Mouse (Mus musculus) kidney, adult 9 months (tissue): ENCODE results near the gene 2210010C04Rik.
"Not testable (repeated sequence)": the region's sequence is repeated elsewhere in the genome, so short reads cannot be mapped to it uniquely, and the experiment has no call there.

Experiments used
- DNase-seq: peaks from one replicate; pipeline ENCODE4 v3.0.0; 2022

Gene 2210010C04Rik

DNA sequence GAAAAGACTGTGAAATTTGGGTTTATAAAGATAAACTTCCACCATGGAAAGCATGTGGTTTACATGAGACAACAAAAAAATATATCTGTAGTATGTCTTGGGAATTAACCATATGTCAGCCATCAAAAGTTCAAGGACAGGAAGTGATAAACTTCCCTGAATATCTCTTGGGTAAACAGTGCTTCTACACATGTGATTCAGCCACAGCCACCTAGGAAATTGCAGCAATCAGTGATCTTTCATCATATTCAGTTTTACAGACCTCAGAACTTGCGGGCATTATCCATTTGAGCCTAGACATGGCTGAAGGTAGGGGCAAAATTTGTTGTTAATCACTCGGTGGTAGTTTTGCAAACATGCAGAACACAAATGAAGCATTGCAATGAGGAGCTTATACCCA is 16.7 kb downstream of the 2210010C04Rik start:
- no peak for DNase-seq

DNA sequence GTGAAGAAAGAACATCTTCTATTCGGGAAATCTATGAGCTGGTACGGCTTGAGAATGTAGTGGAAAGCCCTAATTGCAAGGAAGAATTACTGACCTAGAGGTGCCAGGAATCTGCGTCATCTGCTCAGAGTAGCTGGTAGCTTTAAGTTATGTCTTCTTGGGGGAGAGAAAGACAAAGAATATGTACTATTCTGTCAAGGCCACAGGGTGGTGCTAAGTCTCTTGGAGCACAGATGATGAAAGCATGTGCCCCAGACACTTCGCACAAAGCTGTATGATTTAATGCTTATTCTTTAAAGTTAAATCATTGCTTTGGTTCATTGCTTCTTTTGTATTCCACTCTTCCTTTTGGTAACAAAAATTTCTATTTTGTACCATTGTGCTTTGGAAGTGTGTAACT is 20.2 kb downstream of the 2210010C04Rik start:
- DNase-seq: no peak

GRCm38 (mm10) chr6:40999379-40999778 is 35.9 kb downstream of the 2210010C04Rik start, which contains the start of gene Gm2663:
TSS of gene Gm2663 (minus strand) at chr6:40999479.
- not testable (repeated sequence) for DNase-seq
